Mouse (Mus musculus) cerebellum, adult (tissue): Measurements from ENCODE around the gene Gria3.

Experiments
- ATAC-seq: cut with Nextera tagmentation; 2 replicates; pipeline ENCODE4 v1.9.2; 2017; ENCODE audit warnings: mild to moderate bottlenecking, moderate library complexity, mixed read lengths; ENCODE audit not compliant: insufficient number of reproducible peaks, low FRiP score, low TSS enrichment

Gene Gria3

GRCm38 (mm10) chrX:41400058-41400904 lies at the start of gene Gria3:
Gene Gria3, plus strand, starts transcription at chrX:41400854.
- no peak for ATAC-seq

GRCm38 (mm10) chrX:41387086-41387485 lies 13.6 kb upstream of the Gria3 start:
- no peak for ATAC-seq

GRCm38 (mm10) chrX:41389079-41389478 lies 11.6 kb upstream of the Gria3 start:
- no peak for ATAC-seq

GRCm38 (mm10) chrX:41398482-41398881 lies 2.2 kb upstream of the Gria3 start:
- no peak for ATAC-seq

GRCm38 (mm10) chrX:41401186-41401585 lies 532 bp downstream of the Gria3 start:
- no peak for ATAC-seq

DNA sequence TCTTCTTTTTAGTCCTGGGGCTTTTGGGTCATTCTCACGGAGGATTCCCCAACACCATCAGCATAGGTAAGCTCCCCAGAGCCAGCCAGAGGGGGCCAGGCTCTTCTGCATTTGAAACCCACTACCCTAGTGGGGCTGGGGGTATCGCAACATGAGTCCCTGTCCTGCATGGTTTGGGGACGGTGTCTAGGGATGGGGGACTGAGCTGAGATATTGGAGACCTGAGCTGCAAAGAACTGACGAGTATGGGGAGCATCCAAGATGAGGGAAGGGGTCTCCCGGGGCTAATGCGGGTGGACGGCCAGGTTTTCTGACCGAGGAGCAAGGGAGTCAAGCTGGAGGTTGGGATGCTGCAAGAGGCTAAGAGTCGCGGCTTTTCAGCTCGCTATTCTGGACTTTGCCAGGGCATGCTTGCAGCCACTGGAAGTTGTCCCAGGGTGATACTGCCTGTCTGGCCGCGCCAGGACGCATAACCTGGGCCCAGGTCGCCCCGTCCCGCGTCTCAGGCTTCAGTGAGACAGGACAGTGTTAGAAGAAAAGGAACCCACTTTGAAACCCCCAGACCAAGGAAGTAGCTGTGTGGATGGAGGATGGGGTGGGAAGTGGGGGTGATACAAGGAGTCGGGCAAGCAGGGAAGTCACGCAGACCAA lies 1.1 kb downstream of the Gria3 start:
- ATAC-seq = no peak

GRCm38 (mm10) chrX:41402656-41403055 lies 2.0 kb downstream of the Gria3 start:
- no peak for ATAC-seq

DNA sequence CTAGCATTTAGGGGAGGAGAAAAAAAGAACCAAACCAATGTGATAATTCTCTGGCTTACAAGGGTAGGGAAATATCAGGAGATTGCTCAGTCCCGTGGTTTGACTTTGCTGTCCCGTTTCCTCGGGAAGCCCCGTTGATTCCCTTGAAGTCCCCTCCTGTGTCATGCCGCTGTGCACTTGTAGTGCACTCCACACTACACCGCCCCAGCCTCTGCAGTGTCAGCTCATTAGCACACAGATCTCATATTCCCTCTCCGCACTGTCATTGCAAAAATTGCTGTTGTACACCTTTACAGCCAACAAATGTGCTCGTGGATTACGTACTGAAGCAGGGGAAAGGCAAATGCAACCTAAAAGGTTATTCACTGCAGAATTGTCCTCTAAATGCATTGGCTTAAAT lies 5.6 kb downstream of the Gria3 start:
- no peak for ATAC-seq

- no peak for ATAC-seq
Measured at GRCm38 (mm10) chrX:41409791-41410190, 9.1 kb downstream of the Gria3 start.

DNA sequence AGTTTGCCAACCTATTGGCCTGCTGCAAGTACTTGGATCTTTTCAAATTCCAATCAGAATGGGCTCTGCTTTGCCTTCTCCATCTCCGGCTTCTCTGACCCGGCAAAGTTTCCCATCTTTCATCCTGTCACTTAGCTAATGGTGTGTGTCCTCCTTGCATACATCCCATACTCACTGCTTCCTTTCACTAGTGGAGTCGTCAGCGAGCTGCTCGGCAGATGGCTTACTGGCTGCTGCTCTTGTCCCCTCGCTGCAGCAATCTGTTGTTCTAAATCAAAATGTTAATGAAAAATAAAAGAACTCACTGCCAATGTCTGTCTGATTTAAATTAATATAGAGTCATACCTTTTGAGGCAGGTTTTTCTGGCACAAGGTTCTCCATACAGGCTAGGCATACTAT lies 25.0 kb downstream of the Gria3 start:
- ATAC-seq = no peak

DNA sequence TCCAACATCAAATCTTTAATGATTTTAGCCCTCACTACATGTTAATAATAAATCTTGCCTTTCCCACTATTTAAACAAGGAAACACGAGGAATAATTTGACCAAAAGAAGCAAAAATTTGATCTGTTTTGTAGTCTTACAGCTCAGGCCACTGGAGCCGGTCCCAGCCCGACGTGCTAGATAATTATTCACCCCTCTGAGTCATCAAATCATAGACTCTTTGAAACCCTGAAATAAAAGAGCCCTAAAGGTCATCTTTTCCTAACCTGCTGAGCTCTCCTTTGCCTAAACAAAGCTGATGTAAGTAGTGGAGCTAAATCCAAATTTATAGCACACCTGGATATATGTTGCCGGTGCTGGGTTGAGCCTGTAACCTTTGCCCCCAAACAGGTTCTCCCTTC lies 27.4 kb downstream of the Gria3 start:
- ATAC-seq = no peak

DNA sequence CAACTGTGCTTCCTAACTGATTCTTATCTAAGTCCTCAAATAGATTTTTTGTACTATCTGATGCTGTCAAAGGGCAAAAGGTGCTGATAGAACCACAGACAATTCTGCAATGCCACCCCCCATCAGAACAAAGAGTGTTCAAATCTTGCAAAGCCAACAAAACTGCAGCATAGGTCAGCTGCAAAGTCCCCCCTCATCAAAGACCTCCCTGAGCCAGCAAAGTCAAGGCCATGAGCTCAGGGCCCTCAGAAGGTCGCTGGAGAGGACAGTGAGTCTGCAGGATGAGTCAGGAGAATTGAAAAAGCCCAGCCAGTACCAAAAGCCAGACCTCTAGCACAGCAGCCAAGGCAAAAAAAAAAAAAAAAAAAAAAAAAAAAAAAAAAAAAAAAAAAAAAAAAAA lies 34.9 kb downstream of the Gria3 start:
- no peak for ATAC-seq

DNA sequence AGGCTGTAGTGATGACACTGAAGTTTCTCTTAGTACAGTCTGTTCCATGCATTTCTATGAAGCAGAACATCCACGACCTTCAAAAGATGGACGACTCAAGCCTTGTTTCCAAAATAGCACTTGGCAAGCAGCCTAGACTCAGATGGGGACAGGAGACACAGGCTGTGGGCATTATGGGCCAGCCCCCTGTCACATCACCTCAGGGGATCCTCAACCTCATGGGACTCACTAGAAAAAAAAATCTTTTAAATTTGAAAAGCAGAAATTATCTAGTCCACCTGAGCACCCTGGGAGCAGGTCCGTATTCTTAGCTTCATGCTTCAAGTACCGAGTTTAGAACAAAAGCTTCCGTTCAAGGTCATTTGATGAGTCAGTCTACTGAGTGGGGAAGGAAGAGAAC lies 38.2 kb downstream of the Gria3 start:
- ATAC-seq = no peak

- no peak for ATAC-seq
Measured at GRCm38 (mm10) chrX:41448876-41449275, 48.2 kb downstream of the Gria3 start.

DNA sequence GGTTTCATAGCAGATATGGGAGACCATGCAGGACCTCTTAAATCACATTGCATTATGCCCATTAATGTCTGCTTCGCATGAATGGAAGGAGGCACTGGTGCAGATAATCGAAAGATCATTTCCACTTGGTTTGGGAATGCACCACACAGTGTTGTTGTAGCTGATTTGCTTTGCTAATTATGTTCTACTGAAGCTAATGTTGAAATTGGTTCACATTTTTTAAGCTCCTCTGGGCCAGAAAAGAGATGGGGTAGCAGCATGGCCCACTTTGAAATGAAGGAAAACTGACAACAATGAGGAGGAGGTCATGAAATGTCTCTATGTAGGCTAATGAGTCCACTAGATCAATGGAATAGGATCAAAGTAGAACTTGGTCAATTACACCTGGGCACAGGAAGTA lies 76.8 kb downstream of the Gria3 start:
- no peak for ATAC-seq

- ATAC-seq = no peak
Measured at GRCm38 (mm10) chrX:41496528-41496927, 95.9 kb downstream of the Gria3 start.

GRCm38 (mm10) chrX:41505371-41505770 lies 104.7 kb downstream of the Gria3 start:
- no peak for ATAC-seq

DNA sequence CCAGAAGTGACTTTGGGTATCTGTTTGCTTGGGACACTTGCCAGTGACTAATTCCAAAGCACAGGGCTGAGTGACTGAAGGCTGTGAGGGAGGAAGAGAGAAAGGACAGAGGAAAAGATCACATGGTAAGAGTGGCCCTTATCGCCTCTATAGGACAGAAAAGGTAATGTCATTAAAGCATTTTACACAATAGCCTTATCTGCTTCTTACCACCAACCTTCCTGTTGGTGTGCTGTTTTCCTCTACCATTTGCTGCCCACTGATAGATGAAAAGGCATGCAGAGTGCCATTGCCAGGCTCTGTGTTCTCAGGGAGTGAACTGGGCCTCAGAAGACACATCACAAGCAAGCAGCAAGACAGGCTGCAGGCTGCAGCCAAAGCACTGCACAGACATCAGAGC lies 107.3 kb downstream of the Gria3 start:
- no peak for ATAC-seq

GRCm38 (mm10) chrX:41514982-41515381 lies 114.3 kb downstream of the Gria3 start:
- ATAC-seq = no peak

DNA sequence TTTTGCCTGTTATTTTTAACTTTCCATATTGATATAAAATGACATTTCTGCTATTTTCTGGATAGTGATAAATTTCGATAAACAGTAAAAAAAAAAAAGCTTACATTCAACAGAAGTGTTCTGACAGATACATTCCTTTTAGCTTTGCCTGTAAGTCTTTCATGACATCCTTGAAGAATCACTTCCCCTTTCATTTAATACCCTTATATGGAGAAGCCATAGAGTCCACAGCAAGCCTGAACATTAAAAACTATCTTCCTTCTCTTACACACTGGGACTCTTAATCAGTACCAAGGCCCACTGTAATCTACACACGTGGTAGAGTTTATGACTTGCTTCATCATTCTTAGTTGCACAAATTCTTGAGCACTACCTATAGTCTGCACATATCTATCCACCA lies 131.9 kb downstream of the Gria3 start:
- ATAC-seq = no peak

- ATAC-seq = no peak
Measured at GRCm38 (mm10) chrX:41535886-41536285, 135.2 kb downstream of the Gria3 start.
